Mouse (Mus musculus): Measurements from ENCODE around the gene Adgrf3. TPM values are rescaled to one million over a fixed set of nuclear protein-coding genes. Genes with fewer than 3 reads are reported as not detected.

The Adgrf3 gene
- polyA plus RNA-seq, 1 experiment = 0.22 TPM

- TF ChIP-seq TCF3 (IDR thresholded peaks at IDR 0.05; ENCODE audit: insufficient read length, low read depth) (no peak), REST (IDR thresholded peaks at IDR 0.05; ENCODE audit: insufficient read depth, insufficient read length) (no peak)
These were observed 45.9 kb downstream of the Adgrf3 start for GRCm38 (mm10) chr5:30159601-30160000.

GRCm38 (mm10) chr5:30155821-30156629 lies 49.5 kb downstream of the Adgrf3 start:
- peak overlapping the region; percentile 88 for H3ac ChIP-seq (ENCODE audit: control insufficient read depth, insufficient read length)
- TF ChIP-seq MAX (IDR thresholded peaks at IDR 0.05; ENCODE audit: low read depth) (no peak), POLR2A (IDR thresholded peaks at IDR 0.05; ENCODE audit: insufficient read length, low read depth) (no peak), SRF (IDR thresholded peaks at IDR 0.05; ENCODE audit: control insufficient read depth, insufficient read length, low read depth) (no peak), MYOG (IDR thresholded peaks at IDR 0.05; ENCODE audit: control insufficient read depth in 1 of 3, insufficient read depth in 1 of 3, insufficient read length in 2 of 3, low read depth in 2 of 3) (no peak), USF1 (IDR thresholded peaks at IDR 0.05; ENCODE audit: low read depth) (no peak), REST (IDR thresholded peaks at IDR 0.05; ENCODE audit: insufficient read depth, insufficient read length) (no peak), TCF12 (IDR thresholded peaks at IDR 0.05; ENCODE audit: insufficient read depth, poor library complexity, severe bottlenecking) (no peak), POLR2AphosphoS2 (IDR thresholded peaks at IDR 0.05; ENCODE audit: insufficient read length, low read depth) (no peak), CEBPB (IDR thresholded peaks at IDR 0.05; ENCODE audit: insufficient read depth, poor library complexity, severe bottlenecking) (no peak), E2F4 (IDR thresholded peaks at IDR 0.05; ENCODE audit: insufficient read depth) (no peak), TCF3 (IDR thresholded peaks at IDR 0.05; ENCODE audit: insufficient read length, low read depth) (no peak), MYOD1 (IDR thresholded peaks at IDR 0.05; ENCODE audit: control insufficient read depth in 1 of 3, insufficient read length in 2 of 3, low read depth in 2 of 3) (no peak)
- H3K36me3 ChIP-seq (ENCODE audit: control insufficient read depth, insufficient read depth) = no peaks in the 10 kb centered on the region
- H3K4me3 ChIP-seq = peak overlapping the region; percentile 97
- H3K79me2 ChIP-seq (ENCODE audit: control insufficient read depth, insufficient read depth) = peaks cover 84% of the 10 kb centered on the region
- no peaks in the 10 kb centered on the region for H3K27me3 ChIP-seq (ENCODE audit: control insufficient read depth, insufficient read depth, insufficient read length)
- H3K4me2 ChIP-seq (ENCODE audit: low read depth) = peak overlapping the region; percentile 80

More at GRCm38 (mm10) chr5:30159601-30160000, 45.9 kb downstream of the Adgrf3 start:
- Histone ChIP-seq H3K27me3 (ENCODE audit: control insufficient read depth, insufficient read depth, insufficient read length) (no peaks in the 10 kb centered on the region), H3K4me3 (no peak overlapping the region), H3K4me2 (ENCODE audit: low read depth) (no peak overlapping the region), H3ac (ENCODE audit: control insufficient read depth, insufficient read length) (no peak overlapping the region), H3K36me3 (ENCODE audit: control insufficient read depth, insufficient read depth) (no peaks in the 10 kb centered on the region), H3K79me2 (ENCODE audit: control insufficient read depth, insufficient read depth) (peaks cover 58% of the 10 kb centered on the region)

GRCm38 (mm10) chr5:30155395-30155792 lies 50.1 kb downstream of the Adgrf3 start:
- Histone ChIP-seq H3K36me3 (ENCODE audit: control insufficient read depth, insufficient read depth) (no peaks in the 10 kb centered on the region), H3ac (ENCODE audit: control insufficient read depth, insufficient read length) (peak overlapping the region; percentile 88), H3K27me3 (ENCODE audit: control insufficient read depth, insufficient read depth, insufficient read length) (no peaks in the 10 kb centered on the region), H3K4me3 (peak overlapping the region; percentile 97), H3K79me2 (ENCODE audit: control insufficient read depth, insufficient read depth) (peaks cover 84% of the 10 kb centered on the region), H3K4me2 (ENCODE audit: low read depth) (peak overlapping the region; percentile 80)
- no peak for TF ChIP-seq REST (IDR thresholded peaks at IDR 0.05; ENCODE audit: insufficient read depth, insufficient read length)
- no peak for TF ChIP-seq POLR2A (IDR thresholded peaks at IDR 0.05; ENCODE audit: insufficient read length, low read depth)
- no peak for TF ChIP-seq MYOG (IDR thresholded peaks at IDR 0.05; ENCODE audit: control insufficient read depth in 1 of 3, insufficient read depth in 1 of 3, insufficient read length in 2 of 3, low read depth in 2 of 3)
- no peak for TF ChIP-seq SRF (IDR thresholded peaks at IDR 0.05; ENCODE audit: control insufficient read depth, insufficient read length, low read depth)
- TF ChIP-seq MAX (IDR thresholded peaks at IDR 0.05; ENCODE audit: low read depth) = no peak
- TF ChIP-seq TCF3 (IDR thresholded peaks at IDR 0.05; ENCODE audit: insufficient read length, low read depth) = no peak
- TF ChIP-seq USF1 (IDR thresholded peaks at IDR 0.05; ENCODE audit: low read depth) = no peak
- no peak for TF ChIP-seq E2F4 (IDR thresholded peaks at IDR 0.05; ENCODE audit: insufficient read depth)
- TF ChIP-seq CEBPB (IDR thresholded peaks at IDR 0.05; ENCODE audit: insufficient read depth, poor library complexity, severe bottlenecking) = no peak

- Histone ChIP-seq H3K79me2 (ENCODE audit: control insufficient read depth, insufficient read depth) (peaks cover 89% of the 10 kb centered on the region), H3ac (ENCODE audit: control insufficient read depth, insufficient read length) (peak within 1 kb of the TSS; percentile 88), H3K4me3 (peak within 1 kb of the TSS; percentile 97), H3K27me3 (ENCODE audit: control insufficient read depth, insufficient read depth, insufficient read length) (no peaks in the 10 kb centered on the region), H3K4me2 (ENCODE audit: low read depth) (peak within 1 kb of the TSS; percentile 80), H3K36me3 (ENCODE audit: control insufficient read depth, insufficient read depth) (no peaks in the 10 kb centered on the region)
- TF ChIP-seq TCF3 (IDR thresholded peaks at IDR 0.05; ENCODE audit: insufficient read length, low read depth) (no peak), POLR2A (IDR thresholded peaks at IDR 0.05; ENCODE audit: insufficient read length, low read depth) (peak; percentile 82), TCF12 (IDR thresholded peaks at IDR 0.05; ENCODE audit: insufficient read depth, poor library complexity, severe bottlenecking) (no peak), MYOG (IDR thresholded peaks at IDR 0.05; ENCODE audit: control insufficient read depth in 1 of 3, insufficient read depth in 1 of 3, insufficient read length in 2 of 3, low read depth in 2 of 3) (no peak), USF1 (IDR thresholded peaks at IDR 0.05; ENCODE audit: low read depth) (no peak), REST (IDR thresholded peaks at IDR 0.05; ENCODE audit: insufficient read depth, insufficient read length) (no peak), CEBPB (IDR thresholded peaks at IDR 0.05; ENCODE audit: insufficient read depth, poor library complexity, severe bottlenecking) (no peak), E2F4 (IDR thresholded peaks at IDR 0.05; ENCODE audit: insufficient read depth) (no peak), MYOD1 (IDR thresholded peaks at IDR 0.05; ENCODE audit: control insufficient read depth in 1 of 3, insufficient read length in 2 of 3, low read depth in 2 of 3) (no peak), POLR2AphosphoS2 (IDR thresholded peaks at IDR 0.05; ENCODE audit: insufficient read length, low read depth) (peak; percentile 88), SRF (IDR thresholded peaks at IDR 0.05; ENCODE audit: control insufficient read depth, insufficient read length, low read depth) (peak; percentile 25), MAX (IDR thresholded peaks at IDR 0.05; ENCODE audit: low read depth) (peak; percentile 100)
These were observed 50.8 kb downstream of the Adgrf3 start, which contains the start of the genes Hadha and Hadhb for GRCm38 (mm10) chr5:30154474-30155394. Gene Hadha, minus strand, starts transcription at chr5:30155162. Gene Hadhb, plus strand, starts transcription at chr5:30155248.

All from myocyte (in vitro differentiated cells).